Mouse (Mus musculus): ENCODE results near the gene Tex13c2.

The Tex13c2 gene

GRCm38 (mm10) chrX:42489446-42489845 lies at the start of gene Tex13c2:
Tex13c2 (plus strand) TSS chrX:42489691.
- peak; percentile 8 for DNase-seq

DNA sequence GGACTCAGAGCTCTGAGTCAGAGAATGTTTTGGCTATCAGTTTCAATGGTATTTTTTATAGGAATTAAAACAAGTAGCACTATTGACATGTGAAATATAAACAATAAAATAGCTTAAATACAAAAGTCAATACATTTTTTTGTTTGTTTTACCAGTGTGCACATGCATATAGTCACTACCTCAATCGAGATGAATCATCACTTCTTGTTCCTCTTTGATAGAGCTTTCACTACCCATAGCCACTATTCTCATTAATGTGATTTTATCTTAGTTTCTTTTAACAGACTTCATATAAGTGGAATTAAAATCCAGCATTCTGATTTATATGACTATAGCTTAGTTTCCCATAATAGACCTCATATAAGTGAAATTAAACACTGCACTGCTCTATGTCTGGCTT lies 39.2 kb upstream of the Tex13c2 start:
- DNase-seq = no peak

- no peak for DNase-seq
Measured at GRCm38 (mm10) chrX:42453001-42453400, 36.5 kb upstream of the Tex13c2 start.

GRCm38 (mm10) chrX:42454533-42454932 lies 35.0 kb upstream of the Tex13c2 start:
- no peak for DNase-seq

DNA sequence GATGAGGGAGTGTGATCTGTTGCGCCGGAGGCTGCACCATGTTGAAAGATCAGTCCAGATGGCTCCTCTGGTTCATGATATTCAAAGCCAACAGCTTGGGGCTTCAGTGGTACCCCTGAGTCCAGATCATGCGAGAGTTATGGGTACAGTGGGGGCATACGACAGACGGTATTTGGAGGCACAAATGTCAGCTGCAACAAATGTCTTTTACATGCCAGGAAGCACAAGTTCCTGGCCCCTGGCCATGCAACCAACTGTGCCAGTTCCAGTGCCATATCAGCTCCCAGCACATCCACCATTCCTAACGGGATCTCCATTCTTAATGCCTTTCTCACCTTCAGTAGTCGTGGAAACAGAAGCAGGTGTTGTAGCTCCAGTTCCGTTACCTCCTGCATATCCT lies 845 bp downstream of the Tex13c2 start:
- DNase-seq = peak; percentile 60

- DNase-seq = no peak
Measured at GRCm38 (mm10) chrX:42500538-42500937, 11.0 kb downstream of the Tex13c2 start.

DNA sequence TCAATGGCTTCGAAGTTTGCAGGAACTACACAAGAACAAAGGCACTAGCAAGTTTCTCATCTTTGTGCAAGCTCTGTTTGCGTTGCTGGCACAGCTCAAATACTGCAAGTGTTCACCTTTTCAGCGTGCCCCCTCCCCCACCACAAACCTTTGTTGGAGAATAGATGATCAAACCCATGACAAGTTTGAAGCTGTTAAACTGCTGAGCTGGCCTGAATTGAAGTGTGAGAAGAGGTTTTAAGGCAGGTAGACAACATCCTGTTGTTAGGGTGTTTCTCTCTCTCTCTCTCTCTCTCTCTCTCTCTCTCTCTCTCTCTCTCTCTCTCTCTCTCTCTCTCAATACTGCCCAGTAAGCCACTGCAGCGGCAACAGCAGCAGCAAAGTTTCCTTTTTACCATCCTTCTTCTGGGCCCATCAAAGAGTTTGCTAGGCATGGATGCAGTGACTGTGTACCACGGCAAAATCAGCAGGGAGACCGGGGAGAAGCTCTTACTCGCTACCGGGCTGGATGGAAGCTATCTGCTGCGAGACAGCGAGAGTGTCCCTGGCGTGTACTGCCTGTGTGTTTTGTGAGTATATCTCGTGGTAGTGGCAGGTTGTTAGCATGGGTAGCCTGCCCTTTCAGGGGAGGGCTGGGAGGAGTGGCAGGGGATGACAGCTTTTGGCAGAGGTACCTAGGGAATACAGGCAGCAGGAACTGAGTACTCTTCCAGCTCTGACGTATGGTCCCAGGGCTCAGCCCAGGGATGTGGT lies 13.0 kb downstream of the Tex13c2 start, which contains the start of gene Sh2d1a:
Gene Sh2d1a (plus strand): TSS at position 163 of the 753 bp plus-strand sequence.
- DNase-seq = no peak

DNA sequence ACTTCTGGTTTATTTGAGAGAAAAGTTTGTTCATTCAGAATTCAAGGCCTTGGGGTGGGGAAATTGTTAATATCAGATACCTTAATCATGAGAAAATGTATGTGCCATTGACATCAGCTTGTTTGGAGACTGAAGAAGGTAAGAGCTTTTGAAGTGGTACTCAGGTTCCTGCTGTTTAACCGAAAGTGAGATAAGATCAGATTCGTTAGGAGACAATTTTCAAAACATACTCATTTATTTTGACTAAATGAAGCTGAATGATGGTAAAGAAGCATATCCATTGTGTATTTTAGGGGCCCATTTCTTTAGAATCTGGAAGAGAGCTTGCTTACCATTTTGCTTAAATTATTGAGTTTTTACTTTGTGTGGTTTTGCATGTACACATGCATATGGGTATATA lies 21.6 kb downstream of the Tex13c2 start:
- no peak for DNase-seq

- no peak for DNase-seq
Measured at GRCm38 (mm10) chrX:42512567-42512966, 23.1 kb downstream of the Tex13c2 start.

DNA sequence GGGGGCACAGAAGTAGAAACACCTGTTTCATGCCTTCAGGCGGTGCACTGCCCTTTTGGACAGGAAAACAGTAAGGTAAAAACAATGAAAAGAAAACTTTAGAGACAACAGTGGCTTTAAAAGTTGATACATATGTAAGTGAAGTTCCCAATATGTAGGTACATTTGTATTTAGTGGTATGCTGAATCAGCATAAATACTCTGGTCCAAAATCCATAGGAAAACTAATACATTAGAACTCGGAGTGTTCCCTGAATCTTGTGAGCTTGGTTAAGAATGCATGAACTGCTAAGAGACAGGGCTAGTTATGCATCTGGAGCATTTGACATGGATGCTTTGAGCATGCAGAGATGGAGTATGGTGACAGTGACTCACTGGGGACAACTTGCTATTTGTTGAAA lies 33.4 kb downstream of the Tex13c2 start:
- DNase-seq = no peak

DNA sequence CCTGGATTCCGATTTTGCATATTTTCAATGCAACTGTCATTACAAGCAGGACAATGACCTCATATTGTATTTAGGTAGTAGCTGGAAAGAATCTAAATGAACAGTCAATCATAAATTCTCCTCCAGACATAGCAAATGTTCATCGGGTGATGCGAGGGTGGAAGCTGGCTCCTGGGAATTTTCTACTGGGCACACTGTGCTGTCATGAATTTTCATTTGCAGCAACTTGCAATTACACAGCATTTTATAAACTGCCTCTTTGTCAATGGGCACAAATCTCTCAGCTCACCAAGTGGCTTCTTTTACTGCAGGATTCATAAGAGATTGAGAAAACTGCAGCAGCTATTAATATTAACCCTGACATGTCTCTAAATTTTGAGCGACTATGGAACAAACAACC lies 41.2 kb downstream of the Tex13c2 start:
- no peak for DNase-seq

DNA sequence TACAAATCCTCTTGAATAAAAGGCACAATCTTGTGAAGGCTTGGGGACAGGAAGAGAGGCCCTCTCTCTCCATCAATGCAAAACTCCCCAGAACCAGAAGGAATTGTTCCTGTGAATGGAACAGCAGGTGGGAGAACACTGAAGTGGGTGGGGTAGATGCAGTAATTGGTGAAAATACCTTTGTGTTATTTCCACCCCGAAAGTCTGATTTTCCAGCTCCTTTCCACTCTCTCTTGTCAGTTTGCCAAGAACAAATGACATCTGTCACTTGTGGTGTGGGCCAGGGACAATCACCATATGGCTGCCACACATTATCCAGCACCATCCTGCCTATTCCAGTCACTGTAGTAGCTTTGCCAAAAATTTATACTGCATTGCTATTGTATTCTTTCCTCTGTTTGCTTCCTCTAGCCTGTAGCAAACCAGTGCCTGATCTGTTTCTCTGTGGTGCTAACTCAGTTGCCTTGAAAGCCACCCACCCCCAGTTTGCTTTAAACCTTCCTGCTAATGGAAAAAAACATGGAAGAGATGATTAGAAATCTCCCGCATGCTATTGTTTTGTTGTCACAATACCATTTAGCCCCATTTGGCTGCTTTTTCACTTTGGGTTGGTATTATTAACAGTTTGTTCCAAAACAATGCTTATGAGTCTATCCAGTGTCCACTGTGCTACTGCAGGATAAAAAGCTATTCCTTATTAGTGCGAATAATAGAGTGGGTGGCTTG lies 50.7 kb downstream of the Tex13c2 start:
- peak; percentile 96 for DNase-seq

DNA sequence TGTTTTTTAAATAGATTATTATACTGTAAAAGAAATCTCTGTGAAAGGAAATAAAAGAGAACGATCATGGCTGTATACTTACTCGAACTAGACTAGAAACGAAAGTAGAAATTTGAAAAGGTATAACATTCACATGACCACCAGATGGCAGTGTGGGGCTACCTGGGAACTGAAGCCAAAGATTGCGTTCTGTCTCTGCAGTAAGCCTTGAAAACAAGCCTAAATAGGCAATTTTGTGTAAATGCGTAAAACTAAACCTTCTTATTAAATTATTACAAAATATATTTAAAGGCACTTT lies 51.2 kb downstream of the Tex13c2 start:
- DNase-seq = peak; percentile 89

Measured in cerebellum, adult 9-10 months (tissue).